Mouse (Mus musculus) spleen, embryonic (tissue): ENCODE results near the gene Grm8.
"Not testable (repeated sequence)": the region's sequence is repeated elsewhere in the genome, so short reads cannot be mapped to it uniquely, and the experiment has no call there.

Experiments
- CTCF ChIA-PET: fragments of 350-600 bp; sonication (Branson Sonifier 250); formaldehyde crosslinking; loops from one replicate; lab custom pipeline; 2022; lab: Charles Lee

Gene Grm8

GRCm38 (mm10) chr6:27887922-27888321 lies 247.1 kb downstream of the Grm8 start:
- CTCF ChIA-PET = no interaction called here

GRCm38 (mm10) chr6:27885786-27886185 lies 249.2 kb downstream of the Grm8 start:
- CTCF ChIA-PET = no interaction called here

- CTCF ChIA-PET = no interaction called here
Observed at GRCm38 (mm10) chr6:27849644-27850043, 285.3 kb downstream of the Grm8 start.

- CTCF ChIA-PET = no interaction called here
Observed at GRCm38 (mm10) chr6:27836159-27836558, 298.8 kb downstream of the Grm8 start.

- CTCF ChIA-PET = not testable (repeated sequence)
Observed at GRCm38 (mm10) chr6:27819735-27820134, 315.2 kb downstream of the Grm8 start.

- CTCF ChIA-PET = no interaction called here
Observed at GRCm38 (mm10) chr6:27812789-27813188, 322.2 kb downstream of the Grm8 start.

GRCm38 (mm10) chr6:27809996-27810395 lies 325.0 kb downstream of the Grm8 start:
- CTCF ChIA-PET = no interaction called here

GRCm38 (mm10) chr6:27806741-27807140 lies 328.2 kb downstream of the Grm8 start:
- CTCF ChIA-PET = no interaction called here

GRCm38 (mm10) chr6:27800881-27801572 lies 334.0 kb downstream of the Grm8 start:
- CTCF ChIA-PET = no interaction called here

- CTCF ChIA-PET = no interaction called here
Observed at GRCm38 (mm10) chr6:27798735-27799134, 336.2 kb downstream of the Grm8 start.

- CTCF ChIA-PET = no interaction called here
Observed at GRCm38 (mm10) chr6:27789566-27789965, 345.4 kb downstream of the Grm8 start.

- CTCF ChIA-PET = no interaction called here
Observed at GRCm38 (mm10) chr6:27789151-27789550, 345.8 kb downstream of the Grm8 start.

- CTCF ChIA-PET = no interaction called here
Observed at GRCm38 (mm10) chr6:27782251-27782650, 352.7 kb downstream of the Grm8 start.

- CTCF ChIA-PET = no interaction called here
Observed at GRCm38 (mm10) chr6:27781371-27781770, 353.6 kb downstream of the Grm8 start.

- CTCF ChIA-PET = no interaction called here
Observed at GRCm38 (mm10) chr6:27775646-27776271, 359.2 kb downstream of the Grm8 start.

GRCm38 (mm10) chr6:27762061-27762460 lies 372.9 kb downstream of the Grm8 start:
- CTCF ChIA-PET = no interaction called here

- CTCF ChIA-PET = no interaction called here
Observed at GRCm38 (mm10) chr6:27753290-27753829, 381.6 kb downstream of the Grm8 start.

- CTCF ChIA-PET = no interaction called here
Observed at GRCm38 (mm10) chr6:27746493-27746892, 388.5 kb downstream of the Grm8 start.

GRCm38 (mm10) chr6:27745693-27746451 lies 389.1 kb downstream of the Grm8 start:
- CTCF ChIA-PET = no interaction called here

- CTCF ChIA-PET = no interaction called here
Observed at GRCm38 (mm10) chr6:27689382-27689781, 445.6 kb downstream of the Grm8 start.

GRCm38 (mm10) chr6:27661747-27662435 lies 473.1 kb downstream of the Grm8 start:
- CTCF ChIA-PET = no interaction called here

- CTCF ChIA-PET = interaction anchor here (0.7 kb wide), 1 partner anchor 1361 kb away, joined by 3 read pairs; no protein-coding TSS in a partner anchor
Observed at GRCm38 (mm10) chr6:27657520-27657919, 477.5 kb downstream of the Grm8 start.
